In the genomic region with DNA sequence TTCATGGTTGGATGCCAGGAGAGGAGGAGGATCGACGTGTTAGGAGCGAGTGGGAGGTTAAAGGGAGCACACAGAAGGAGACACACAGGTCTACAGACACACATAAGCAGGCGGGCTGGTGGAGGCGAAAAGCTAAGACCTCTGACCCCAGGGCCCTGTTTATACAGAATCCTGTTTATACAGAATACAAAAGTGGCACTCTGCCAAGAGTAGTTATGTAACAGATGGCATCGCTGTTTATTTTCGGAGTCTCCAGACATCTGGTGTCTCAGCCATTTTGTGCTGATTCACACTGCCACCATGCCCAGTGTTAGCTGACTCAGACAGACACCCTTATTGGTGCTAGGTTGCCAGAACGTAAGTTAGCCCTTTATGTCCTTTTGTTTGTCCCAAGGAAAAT, we compare ENCODE assay signal across 8 mouse cellular contexts. TPM values are rescaled to one million over a fixed set of nuclear protein-coding genes. Genes with fewer than 3 reads are reported as not detected.
DNase-seq lines count a peak whose midpoint lies in the region; ATAC-seq lines count a peak whose summit lies in the region.

No protein-coding gene starts in this region.

- no peak overlapping the region for H3K4me3 ChIP-seq in neural tube, embryonic 12.5 days

- no peaks in the 10 kb centered on the region for H3K27me3 ChIP-seq in neural tube, embryonic 12.5 days (replicated peaks)

- ATAC-seq in neural tube, embryonic 12.5 days (ENCODE audit: low FRiP score, low read depth): 0 out of 2 replicates have a peak, but pooled peaks have one; percentile 33

- no peaks in the 10 kb centered on the region for H3K4me1 ChIP-seq in neural tube, embryonic 12.5 days

- H3K27ac ChIP-seq in neural tube, embryonic 12.5 days: no peak overlapping the region

- no peak overlapping the region for H3K4me2 ChIP-seq in neural tube, embryonic 12.5 days (replicated peaks)

- H3K9ac ChIP-seq in neural tube, embryonic 12.5 days: no peak overlapping the region

- no peaks in the 10 kb centered on the region for H3K36me3 ChIP-seq in neural tube, embryonic 12.5 days

- no peaks in the 10 kb centered on the region for H3K9me3 ChIP-seq in neural tube, embryonic 12.5 days

- intact Hi-C loops in left cerebral cortex, postnatal 14 days (cut with DNase I): no loop called here

- WGBS in neural tube, embryonic 12.5 days: 52% methylated on average over 8 of the region's 8 CpGs

- DNase-seq in adrenal gland, adult 2 months: peak; percentile 42
- no peak for DNase-seq in adrenal gland, adult 8-10 months
- DNase-seq in neural tube, embryonic 10.5 days (ENCODE audit: extremely low spot score, low spot score): no peak
- DNase-seq in frontal cortex, postnatal 36 days (ENCODE audit: low spot score in 2 of 2): peak; percentile 45 to 61
- peak; percentile 50 to 69 for DNase-seq in left cerebral cortex, postnatal 14 days (ENCODE audit: low spot score in 2 of 2)
- DNase-seq in right cerebral cortex, postnatal 36 days (ENCODE audit: low spot score in 2 of 2): peak; percentile 10 to 30
- no peak for DNase-seq in spleen, adult 18-20 months

RNA-seq across cellular contexts. Expression of gene Dock8, which starts 18.0 kb away (rescaled TPM):
- 10 to 100 TPM; 17.1 to 34.7 TPM for total RNA-seq in adrenal gland, adult 2 months (2021)
- 5.4 and 9.4 TPM in 2 replicates for polyA plus RNA-seq in adrenal gland, adult 2 months (2012; rRNA removed)
- 10 to 100 TPM; 13.7 to 21.4 (median 16.3) TPM for total RNA-seq in adrenal gland, adult 8-10 months (2022)
- 0.66 and 1.1 TPM in 2 replicates for polyA plus RNA-seq in neural tube, embryonic 12.5 days (2016; fragmentation: Nextera tagmentation; extraction: Ambion mirVana)
- 1 to 10 TPM; 2.7 to 5.1 TPM for total RNA-seq in left cerebral cortex, postnatal 14 days (2021)

RNA-seq across cellular contexts. Expression of gene Cbwd1, which starts 19.9 kb away (rescaled TPM):
- total RNA-seq in adrenal gland, adult 2 months (2021): 10 to 100 TPM in 1 of 2 experiments, 1 to 10 TPM in 1; 8.8 to 15.3 TPM
- 0.46 and 1.2 TPM in 2 replicates for polyA plus RNA-seq in adrenal gland, adult 2 months (2012; rRNA removed)
- total RNA-seq in adrenal gland, adult 8-10 months (2022): 10 to 100 TPM; 13.0 to 17.5 (median 15.8) TPM
- 22.2 and 22.4 TPM in 2 replicates for polyA plus RNA-seq in neural tube, embryonic 12.5 days (2016; fragmentation: Nextera tagmentation; extraction: Ambion mirVana)
- 10 to 100 TPM; 11.5 to 12.3 TPM for total RNA-seq in left cerebral cortex, postnatal 14 days (2021)

Comparison
In these comparisons a context has a peak if more than half of its experiments do, and no peak if none do; other contexts are left out.
1. DNase-seq: peak in adrenal gland, adult 2 months (single experiment), frontal cortex, postnatal 36 days (2 of 2), left cerebral cortex, postnatal 14 days (2 of 2) and right cerebral cortex, postnatal 36 days (2 of 2); none in adrenal gland, adult 8-10 months (single experiment), neural tube, embryonic 10.5 days (single experiment) and spleen, adult 18-20 months (0 of 2).